Mouse (Mus musculus) spleen, postnatal 14 days (tissue): ENCODE measurements around the gene Olfr138.

Source experiments
- DNase-seq, 2 experiments: peaks; one replicate each; pipeline ENCODE4 v3.0.0; 2021 to 2022; ENCODE audit warnings: low spot score in 2 of 2

Olfr138 gene

DNA sequence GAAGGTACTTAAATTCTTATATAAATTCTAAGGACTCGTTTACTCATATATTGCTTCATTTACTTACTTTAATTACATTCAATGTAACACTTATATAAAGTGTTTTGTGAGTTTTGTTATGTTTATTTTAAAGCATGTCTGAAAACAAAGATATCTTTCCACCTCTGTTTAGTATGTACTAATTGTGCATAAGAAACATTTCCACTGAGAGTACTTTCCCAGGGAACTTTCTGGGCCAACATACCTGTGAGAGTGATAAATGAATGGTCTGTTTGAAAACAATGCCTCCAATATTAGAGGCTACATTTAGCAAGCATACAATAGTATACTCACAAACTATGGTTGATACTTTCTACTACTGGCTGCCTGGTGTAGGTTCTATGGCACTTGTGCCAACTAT lies at the start of gene Olfr138:
Olfr138 (plus strand) TSS at position 301 of the 400 bp plus-strand sequence.
- DNase-seq = no peak

DNA sequence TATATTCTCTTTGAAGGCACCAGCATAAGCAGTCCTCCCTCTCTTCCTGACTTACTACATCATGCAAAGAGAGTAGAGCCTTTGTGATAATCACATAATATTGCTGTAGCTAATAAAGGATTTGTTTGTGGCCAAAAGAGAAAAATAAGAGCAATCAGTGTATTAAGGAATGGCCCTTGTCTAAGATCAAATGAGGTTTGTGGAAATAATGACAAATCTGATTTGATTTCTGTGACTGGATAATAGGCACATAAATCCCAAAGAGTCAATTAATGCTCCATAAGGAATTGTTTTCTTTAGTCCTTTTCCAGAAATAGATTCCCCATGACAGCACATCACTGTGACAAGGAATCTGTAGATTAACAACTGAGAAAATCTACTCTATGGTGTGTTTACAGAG lies 46.6 kb downstream of the Olfr138 start, which contains the start of gene Olfr137:
Olfr137 (minus strand) TSS at position 101 of the 400 bp plus-strand sequence.
- no peak for DNase-seq
